Mouse (Mus musculus): ENCODE measurements at regions not wholly inside any gene's neighbourhood (a gene's known extent, or its start where the extent isn't known, plus 50 kb on each side); places are given as distances from the start of the nearest gene placed in this dataset.

DNA sequence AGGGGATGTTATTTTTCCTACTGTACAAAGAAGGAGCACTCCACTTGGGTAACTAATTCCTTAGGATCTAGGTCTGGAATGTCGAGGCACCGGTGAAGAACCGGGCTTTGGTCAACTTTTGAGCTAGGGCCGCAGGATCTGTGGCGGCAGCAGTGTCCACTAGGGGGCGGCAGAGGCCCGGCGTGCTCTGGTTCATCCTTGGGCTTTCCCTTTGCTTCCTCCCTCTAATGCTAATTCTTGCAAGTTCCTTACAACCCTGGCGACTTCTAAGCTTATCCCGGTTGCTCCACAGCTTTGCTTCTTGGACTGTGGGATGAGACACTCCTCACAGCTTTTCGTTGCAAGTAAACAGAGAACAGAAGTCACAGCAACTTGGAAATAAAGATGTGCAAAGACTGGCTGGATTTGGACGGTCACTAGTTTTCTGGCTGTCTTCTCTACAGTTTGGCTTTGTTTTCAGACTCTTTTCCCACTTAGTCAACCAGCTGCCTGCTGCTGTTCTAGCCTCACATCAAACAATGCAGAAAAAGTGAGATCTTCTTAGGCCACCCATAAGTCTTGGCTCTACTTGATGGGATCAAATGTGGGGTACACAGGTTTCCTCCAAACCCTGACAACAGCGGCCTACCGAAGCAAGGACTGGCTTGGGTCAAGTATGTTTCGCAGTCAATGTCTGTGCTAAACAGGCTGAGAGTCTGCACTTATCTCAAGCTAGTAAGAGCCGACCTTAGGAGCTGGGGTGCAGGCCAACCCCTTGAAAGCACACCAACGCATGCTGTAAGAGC, 51.2 kb upstream of the Tmem72 start:
- intact Hi-C loops (cut with DNase I): loop anchor here (2.0 to 5.0 kb wide), 3 partner anchors 116 to 1059 kb away; partner anchors contain the start of genes Cxcl12 and Depp1

DNA sequence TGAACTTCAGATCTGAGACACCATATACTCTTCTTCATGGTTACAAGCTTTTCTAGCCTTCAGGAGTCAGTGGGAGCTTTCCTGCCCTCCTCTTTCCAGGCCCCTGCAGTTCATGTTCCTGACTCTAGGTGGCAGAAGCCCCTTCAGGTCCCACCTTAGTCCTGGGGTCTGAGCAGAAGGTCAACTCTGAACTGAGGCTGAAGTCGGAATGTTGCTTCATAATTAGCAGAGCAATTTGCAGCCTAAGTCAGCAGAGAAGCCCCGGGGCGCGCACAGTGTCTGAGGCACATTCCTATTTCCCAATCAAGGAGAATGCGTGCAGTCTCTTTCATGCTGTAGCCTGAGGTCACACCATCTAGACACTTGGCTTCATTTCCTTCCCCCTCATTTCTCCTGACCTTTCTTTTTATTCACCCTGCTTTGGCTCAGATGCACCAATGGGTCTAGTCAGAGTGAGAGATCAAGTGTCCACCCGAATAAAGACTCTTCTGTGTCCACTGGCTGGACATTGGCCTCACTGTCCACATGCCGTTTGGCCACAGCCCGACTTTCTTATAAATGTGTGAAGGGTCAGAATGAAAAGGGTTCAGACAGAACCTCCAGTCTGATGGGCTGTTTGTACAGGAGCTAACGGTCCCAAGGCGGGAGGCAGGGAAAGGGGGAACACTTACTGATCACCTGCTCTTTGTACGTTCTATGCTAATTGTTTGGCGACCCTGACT, 58.4 kb upstream of the Tmem72 start:
- intact Hi-C loops (cut with DNase I): no loop called here

DNA sequence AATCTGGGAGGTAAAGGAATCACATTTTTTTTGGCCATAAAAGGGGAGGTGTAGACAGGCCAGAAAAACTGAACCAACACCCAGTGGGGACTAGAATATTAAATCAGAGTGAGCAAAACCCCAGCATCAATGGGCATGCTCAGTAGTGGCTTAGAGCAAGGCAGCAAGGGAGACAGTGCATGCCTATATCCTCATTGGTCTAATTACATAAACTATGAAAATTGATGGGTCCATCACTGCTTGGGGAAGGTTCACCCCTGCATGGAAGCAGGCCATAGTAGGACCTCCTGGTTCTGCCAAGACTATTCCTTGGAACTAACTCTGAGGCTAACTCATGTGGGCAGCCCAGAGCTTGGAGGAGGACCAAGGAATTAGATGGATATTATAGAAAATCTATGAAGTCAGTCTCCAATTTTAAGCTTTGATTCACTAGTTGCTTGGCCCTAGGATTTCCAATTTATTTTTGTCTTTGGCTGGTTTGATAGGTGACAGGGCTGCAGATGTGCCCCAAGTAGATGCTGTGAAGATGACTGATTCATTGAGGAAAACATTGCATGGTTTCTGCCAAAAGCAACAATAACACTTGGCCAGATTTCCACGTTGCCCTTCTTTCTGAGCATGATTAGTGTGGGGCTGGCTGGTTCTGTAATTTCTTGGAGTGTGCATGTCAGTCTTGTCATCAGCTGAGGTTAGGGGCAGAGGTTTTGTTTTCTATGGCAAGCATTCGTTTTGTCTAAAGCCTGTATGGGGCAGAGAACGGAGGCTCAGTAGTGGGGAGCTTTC, 70.0 kb upstream of the Tmem72 start:
- intact Hi-C loops (cut with DNase I): no loop called here

DNA sequence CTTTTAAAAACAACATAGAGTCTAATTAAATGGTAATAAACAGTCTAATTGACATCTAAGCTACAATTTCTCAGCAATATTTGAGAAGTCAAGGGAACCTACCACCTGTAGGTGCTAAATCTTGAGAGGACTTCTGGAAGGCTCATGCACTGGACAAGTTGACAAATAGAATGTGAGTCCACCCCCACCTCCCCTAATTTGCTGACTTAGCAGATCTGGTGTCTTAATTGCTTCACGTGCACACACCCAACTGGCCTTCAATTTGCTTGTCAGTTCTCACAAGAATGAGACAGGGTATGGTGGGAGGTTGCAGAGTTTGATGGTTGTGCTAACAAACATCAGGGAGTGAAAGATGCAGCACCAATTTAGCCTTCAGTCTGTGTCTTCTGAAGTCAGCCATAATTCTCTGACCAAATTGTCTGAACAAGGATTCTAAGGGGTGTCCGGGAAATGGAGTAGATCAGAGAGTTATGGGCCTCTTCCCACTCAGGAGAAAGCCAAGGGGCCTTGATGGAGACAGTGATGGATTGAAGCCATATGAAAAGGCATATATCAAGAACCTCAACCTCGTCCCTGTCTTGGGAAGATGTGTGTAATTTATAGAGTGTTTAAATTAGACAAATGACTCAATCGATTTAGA, 76.7 kb upstream of the Tmem72 start:
- intact Hi-C loops (cut with DNase I): no loop called here

DNA sequence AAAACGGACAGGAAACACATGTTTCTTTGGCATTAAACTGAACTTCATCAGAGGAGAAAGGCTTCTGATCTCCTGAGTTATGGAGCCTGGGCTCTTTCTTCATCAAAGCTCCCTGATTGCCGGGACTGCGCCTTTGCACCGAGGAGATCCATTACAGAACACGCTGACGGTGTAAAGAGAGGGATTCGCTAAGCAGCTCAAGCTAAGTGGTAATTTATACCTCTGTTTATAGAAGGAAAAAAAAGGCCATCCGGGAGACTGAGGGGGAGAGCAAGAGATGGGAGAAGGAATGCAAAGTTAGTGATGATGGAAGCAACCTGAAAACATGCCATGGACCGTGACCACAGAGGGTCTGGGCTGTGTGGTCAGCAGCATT, 77.2 kb upstream of the Tmem72 start:
- intact Hi-C loops (cut with DNase I): no loop called here

DNA sequence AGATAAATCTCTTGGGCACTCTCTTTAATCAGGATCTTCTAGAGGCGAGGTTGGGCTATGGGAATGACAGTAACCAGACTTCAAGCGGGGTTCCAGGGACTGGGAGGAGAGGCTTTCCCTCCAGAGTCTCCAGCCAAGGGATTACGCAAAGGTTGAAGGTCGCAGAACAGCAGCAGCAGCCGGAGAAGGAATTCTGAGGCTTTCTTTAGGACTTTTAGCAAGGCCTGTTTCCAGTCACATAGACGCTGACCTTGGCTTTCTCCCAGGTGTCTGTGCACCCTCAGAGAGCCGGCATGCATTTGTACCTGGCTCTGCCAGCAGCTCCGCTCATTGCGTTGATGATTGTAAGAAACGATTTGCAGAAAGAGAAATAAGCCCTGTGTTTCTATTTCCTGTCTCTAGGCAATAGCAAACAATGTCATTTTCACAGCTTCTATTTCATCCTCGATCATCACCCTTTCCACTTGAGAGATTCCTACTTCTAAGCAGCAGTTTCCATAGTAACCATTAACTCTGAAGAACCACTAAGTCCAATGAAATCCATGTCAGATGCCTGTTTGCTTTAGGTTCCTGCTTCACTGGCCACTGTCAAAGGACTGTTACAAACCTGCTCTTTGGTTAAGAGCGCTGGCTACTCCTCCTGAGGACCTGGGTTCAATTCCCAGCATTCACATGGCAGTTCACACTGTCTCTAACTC, 104.7 kb upstream of the Tmem72 start:
- intact Hi-C loops (cut with DNase I): no loop called here

DNA sequence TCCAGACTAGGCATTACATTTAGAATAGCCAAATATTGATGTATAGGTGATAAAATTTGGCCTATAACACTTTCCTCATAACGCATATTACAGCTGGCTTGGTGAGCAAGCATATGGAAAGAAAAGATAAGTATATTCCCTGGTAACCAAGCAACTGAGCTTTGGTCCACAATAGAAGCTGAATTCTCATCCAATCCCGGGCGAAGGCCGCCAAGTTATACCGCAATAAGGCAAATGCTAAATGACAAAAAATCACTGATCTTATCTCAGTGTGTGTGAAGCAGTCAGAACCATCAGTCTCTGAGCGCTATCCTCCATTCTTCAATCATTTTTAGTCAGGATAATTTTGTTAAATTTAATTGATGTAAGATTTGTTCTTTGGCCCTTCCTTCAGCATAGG, 105.9 kb upstream of the Tmem72 start:
- intact Hi-C loops (cut with DNase I): no loop called here

DNA sequence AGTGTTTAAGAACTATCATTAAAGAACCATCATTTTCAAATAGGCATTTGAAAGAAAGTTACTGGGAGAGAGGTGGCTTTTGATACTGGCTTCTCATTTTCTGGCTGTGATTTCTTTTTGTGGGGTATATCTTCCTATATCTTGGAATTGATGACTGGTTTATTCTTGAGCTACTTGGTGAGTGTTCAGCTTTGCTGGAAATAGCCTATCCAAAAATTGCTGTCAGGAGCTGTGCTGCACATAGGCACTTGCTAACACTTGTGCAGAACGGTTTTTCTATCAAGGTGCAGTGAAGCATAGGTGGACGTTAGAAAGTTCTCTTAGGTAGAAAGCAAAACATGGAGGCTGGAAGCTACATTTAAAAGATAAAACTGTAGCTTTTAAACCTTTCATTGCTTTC, 108.9 kb upstream of the Tmem72 start:
- intact Hi-C loops (cut with DNase I): no loop called here

DNA sequence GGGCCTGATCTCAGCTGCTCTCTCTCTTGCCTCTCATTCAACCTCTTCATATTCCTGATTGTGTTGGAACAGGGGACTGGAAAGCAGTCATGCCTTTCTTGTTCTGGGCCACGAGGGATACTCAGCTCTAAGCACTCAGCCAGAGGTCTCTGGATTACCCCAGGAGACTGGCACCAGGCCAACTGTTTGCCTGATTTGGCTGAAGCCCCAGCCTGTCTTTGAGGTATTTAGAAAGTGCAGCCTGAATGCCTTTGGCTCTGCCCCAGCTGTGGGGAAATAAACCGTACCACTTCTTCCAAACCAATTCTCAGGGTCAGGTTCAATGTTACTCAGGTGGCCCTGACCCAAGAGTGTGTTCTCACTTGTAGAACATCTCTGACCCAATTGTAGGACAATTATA, 112.6 kb upstream of the Tmem72 start:
- intact Hi-C loops (cut with DNase I): no loop called here

DNA sequence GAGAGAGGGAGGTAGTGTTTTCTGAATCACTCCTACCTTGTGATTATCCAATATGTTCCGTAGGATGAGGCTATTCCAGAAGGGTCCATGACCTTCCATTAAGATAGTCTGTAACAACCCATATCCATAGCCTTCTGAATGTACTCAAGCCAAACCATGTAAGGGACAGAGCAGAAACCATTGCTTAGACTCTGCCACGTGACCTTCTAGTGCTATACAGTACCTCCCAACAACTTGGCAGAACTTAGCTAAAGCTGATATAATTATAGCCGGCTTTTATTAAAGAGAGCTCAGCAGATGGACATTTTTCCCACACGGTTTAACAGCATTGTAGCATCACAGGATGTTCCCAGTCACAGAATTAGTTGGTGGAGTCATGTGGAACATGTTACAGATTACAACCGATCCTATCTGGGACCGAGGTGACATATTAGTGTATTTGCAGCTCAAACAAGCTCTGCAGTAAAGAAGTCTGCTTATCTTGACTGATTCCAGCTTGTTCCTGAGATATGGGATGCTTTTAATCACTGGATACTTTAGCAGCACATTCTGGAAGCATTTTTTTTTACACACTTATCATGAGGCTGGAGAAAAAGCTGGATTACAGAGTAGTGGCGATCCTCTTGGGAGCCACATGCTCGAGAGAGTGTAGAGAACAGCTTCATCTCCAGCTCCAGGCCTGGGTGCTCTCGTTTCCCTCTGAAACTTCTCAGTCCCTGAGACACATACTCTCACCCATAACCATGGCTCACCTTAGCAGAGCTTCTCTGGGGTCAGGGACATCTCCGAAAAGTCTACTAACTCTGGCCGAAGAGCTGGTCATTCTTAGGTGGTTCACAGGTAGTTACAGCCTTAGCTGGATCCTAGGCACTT, 129.5 kb upstream of the Tmem72 start:
- intact Hi-C loops (cut with DNase I): no loop called here

DNA sequence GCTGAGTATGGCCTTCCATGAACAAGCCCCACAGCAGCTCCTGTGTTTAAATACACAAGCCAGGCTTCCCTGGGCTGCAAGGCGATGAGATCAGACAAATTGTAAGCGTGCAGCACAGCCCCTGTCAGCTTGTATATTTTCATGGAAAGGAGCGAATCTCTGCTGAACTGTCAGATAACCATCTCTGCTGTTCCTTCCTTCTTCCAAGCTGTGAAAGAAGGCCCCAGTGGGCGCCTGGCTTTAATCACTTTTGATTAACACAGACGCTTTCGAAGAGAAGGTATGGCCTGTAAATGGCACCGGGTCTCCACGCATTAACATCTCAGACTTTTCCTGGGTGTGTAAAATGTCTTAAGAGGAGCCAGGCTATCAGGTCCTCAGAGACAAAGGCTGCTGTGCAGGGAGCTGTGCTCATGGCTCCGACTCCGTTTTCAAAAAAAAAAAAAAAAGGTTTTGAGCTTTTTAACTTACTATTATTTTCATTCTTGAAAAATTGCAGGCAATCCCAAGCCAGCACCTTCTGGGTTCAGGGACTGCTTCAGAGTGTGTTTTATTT, 131.9 kb upstream of the Tmem72 start:
- intact Hi-C loops (cut with DNase I): no loop called here

DNA sequence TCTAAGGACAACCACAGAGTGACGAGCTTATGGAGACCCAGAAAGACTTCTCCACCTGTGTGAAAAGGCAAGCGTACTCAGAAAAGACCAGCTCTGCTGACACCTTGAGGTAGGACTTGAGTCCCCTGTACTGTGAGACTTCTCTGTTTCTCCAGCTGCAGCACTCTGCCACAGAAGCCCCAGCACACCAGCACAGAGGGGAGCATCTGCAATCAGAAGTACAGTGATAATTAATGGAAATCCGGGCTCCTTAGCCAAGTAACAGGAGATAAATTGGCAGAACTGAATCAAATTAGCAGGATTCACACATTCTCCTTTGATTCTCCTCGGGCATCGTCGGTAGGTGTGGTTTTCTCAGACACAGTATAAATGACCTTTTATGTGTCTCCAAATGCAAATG, 137.3 kb upstream of the Tmem72 start:
- intact Hi-C loops (cut with DNase I): no loop called here

DNA sequence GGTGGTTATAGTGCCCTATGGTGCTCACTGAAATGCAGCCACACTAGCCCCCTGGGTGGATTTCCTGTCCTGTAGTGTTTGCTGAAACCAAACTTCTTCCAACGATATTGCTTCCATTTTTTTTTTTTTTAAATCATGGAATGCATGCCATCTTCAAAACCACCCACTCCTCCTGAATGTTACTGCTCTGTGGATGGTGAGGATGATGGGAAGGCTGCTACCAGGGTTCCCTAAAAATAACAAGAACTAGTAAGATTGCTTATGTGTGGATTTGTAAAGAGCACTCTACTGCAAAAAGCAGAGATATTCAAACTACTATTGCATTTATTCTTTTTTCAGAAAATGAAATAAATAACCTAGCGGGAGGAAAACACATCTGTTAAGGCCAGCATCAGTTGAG, 139.4 kb upstream of the Tmem72 start:
- intact Hi-C loops (cut with DNase I): no loop called here

DNA sequence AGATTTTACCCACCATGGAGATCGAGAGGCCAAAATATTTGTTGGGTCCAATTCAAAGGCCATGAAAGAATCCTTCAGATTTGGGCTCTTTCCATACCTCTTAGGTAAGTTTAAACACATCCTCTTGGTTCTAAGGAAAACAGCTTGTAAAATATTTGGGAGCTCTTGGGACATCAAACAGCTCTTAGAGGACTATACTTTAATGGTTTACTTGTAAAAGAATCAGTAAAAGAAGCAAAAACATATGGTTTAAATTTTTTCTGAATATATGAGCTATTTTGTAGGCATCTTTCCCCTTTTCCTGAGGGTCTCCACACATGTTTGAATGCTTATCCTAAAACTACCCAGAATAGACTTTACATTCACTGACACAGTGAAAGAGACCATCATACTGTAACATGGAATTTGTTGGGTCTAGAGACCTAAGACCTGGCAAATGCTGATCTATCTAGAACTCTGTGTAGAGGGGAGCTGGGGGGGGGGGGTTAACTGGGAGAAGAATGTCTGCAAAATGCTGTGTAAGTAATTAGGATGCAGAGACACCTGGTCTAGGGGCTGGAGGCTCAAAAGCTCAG, 140.3 kb upstream of the Tmem72 start:
- intact Hi-C loops (cut with DNase I): no loop called here

DNA sequence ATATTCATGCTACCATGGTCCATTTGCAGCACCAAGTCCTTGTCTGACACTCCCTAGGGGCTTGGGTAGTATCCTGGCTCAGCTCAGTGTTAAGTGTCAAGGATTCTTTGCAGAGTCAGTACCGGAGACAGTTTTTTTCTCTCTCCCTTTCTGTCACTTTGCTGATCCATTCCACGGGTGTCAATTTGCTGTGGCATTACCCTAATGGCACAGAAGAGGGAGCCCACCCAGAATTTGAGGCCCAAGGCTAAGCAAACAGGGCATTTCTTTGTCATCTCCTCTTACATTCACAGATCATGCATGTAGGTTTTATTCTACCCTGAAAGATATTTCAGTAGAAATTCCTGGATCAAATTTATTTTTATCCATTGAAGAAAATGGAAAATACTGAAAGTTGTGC, 146.4 kb upstream of the Tmem72 start:
- intact Hi-C loops (cut with DNase I): no loop called here

DNA sequence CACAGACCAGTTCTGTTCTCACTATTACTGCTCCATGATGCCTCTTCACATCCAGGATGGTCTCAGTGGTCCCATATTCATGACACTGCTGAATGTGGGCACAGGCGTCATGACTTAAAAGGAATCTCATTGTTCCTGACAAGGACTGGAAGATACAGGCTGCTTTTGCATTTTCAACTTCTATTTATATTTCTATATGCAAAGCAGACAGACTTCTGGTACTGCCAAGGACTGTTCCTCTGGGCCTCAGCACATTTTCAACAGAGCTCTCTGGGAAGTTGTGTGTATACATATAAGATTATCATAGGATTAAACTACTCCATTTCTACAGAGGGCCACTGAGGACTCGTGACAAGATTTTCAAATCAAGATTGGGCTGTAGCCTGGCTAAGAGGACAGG, 146.9 kb upstream of the Tmem72 start:
- intact Hi-C loops (cut with DNase I): no loop called here

DNA sequence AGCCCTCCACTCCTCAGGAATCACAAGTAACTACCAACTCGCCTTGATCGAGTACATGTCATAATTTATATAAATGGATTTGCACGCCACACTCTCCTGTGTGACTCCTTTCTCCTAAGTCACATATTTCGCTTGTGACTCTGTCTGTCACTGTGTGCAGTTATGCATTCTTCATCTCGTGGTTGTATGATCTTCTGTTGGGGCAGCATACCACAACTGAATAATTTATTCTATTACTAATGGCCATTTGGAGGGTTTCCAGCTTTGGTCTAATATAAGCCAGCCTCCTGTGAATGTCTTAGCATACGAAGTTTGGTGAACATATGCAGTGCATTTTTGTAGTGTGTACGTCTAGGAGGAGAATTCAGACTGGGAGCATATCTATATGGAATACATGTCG, 176.6 kb upstream of the Tmem72 start:
- intact Hi-C loops (cut with DNase I): no loop called here

DNA sequence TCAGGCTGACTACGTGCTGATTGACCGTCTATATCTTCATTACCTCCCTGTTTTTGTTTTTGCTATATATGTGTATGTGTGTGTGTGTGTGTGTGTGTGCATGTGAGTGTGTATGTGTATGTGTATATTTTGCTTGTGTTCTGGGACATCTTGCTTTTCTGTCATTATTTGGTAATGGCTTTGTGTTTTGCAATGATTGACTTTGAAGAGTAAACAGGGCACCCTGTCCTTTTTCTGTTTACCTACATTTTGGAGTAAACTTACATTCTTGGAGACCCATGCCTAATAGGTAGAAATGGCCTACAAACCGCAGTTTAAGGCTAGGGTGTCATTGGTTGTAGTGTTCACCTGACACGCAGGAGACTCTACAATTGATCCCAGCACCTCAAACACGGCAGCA, 177.5 kb upstream of the Tmem72 start:
- intact Hi-C loops (cut with DNase I): no loop called here

DNA sequence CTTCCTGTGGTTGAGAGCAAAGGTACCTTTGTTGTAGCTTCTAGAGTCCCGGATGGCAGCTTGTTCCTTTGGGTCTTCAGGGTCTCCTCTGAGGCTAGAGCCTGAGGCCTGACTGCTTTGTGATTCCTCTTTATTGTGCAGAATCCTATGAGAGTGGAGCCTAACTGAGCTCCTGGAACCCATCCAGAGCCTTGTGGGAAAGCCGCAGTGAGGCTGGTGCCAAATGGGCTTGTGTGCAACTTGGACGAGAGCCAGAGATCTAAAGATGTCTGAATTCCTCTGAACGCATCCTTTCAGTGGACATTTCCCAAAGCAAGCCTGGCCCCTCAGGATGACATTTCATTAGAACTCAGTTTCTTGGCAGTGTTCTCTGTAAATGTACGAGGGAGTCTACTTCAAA, 178.4 kb upstream of the Tmem72 start:
- intact Hi-C loops (cut with DNase I): no loop called here
